ENCODE assay signal across 16 mouse cellular contexts in the genomic region with DNA sequence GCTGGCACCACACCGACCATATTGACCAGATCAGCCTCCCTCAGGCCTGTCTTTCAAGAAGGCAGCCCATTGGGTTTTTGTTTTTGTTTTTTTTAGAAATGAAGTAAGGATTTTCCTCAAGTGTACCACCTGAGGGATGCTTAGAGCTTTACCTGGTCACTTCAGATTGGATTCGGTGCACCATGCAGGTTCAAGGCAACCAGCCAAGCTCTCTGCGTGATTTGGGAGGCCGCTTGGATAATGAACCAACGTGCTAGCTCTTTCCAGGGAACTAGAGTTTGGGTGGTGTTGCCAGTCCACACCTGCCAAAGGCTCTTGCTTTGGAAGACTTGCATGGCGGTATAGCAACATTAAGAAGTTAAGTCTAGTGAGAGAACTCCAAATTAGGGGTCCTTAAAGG.
"Had no signal": no experiment of that assay in that cellular context is flagged by ENCODE, and none has a peak within 500 bp of the region (broad histone marks: within the 10 kb centered on the region; RNA-seq: fewer than 3 reads in every experiment).

No protein-coding gene starts in this region.

- ATAC-seq: hindbrain, postnatal 0 days; liver, embryonic 12.5 days had no signal

- DNase-seq: gastrocnemius, postnatal 14 days; gastrocnemius, postnatal 36 days; heart, adult 11 months; heart, adult 2 months; heart, postnatal 14 days; heart, postnatal 36 days; kidney, adult 11 months; kidney, adult 2 months; kidney, adult 9 months; kidney, postnatal 14 days; kidney, postnatal 36 days; layer of hippocampus, adult 9-11 months; layer of hippocampus, postnatal 36 days; left cerebral cortex, postnatal 4 days had no signal
